Mouse (Mus musculus): ENCODE data around the gene Gnb2.
A peak's percentile ranks its signal among the peaks of the same experiment; 100 is the strongest.

Gnb2 gene

GRCm38 (mm10) chr5:137514811-137515210 is 18.5 kb downstream of the Gnb2 start:
- peak; percentile 25 for DNase-seq

DNA sequence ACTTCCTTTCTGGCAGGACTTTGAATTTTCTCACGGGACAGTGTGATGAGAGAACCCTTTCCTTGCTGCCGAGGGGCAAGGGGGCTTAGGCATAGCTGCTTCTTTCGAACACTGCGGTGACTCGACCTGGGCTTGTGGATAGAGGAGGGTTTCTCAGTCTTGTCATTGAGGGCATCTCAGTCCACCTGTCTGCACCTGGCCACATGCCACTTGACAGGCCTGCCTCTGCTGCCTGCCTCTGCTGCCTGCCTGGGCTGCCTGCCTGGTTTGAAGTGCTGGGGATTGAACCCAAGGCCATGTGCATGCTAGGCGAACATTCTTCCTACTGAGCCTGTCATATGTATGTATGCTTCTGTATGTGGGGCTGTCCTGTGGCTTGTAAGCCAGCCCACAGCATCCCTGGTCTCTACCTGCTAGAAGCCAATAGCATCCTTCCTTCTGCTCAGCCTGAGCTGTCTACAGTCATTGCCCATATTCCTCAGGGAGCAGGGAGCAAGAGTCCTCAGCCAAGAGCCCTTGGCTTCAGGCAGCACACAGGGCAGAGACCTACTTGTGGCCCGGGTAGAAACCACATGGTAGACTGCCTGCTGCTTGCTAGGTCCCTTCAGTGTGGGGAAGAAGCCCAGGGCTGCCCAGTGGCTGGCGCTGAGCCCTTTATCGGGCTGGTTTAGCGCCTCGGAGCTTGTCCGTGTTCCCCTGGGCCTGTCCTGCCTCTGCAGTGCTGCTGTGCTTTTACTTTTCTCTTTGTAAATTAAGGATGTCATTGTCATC is 19.2 kb downstream of the Gnb2 start:
- DNase-seq = peak; percentile 50

GRCm38 (mm10) chr5:137512847-137513794 is 20.2 kb downstream of the Gnb2 start:
- peak; percentile 31 for DNase-seq

- DNase-seq = peak; percentile 19
Observed at GRCm38 (mm10) chr5:137511706-137512105, 21.6 kb downstream of the Gnb2 start.

- DNase-seq = peak; percentile 44
Observed at GRCm38 (mm10) chr5:137510573-137511390, 22.5 kb downstream of the Gnb2 start.

GRCm38 (mm10) chr5:137510014-137510501 is 23.3 kb downstream of the Gnb2 start:
- DNase-seq = peak; percentile 86

DNA sequence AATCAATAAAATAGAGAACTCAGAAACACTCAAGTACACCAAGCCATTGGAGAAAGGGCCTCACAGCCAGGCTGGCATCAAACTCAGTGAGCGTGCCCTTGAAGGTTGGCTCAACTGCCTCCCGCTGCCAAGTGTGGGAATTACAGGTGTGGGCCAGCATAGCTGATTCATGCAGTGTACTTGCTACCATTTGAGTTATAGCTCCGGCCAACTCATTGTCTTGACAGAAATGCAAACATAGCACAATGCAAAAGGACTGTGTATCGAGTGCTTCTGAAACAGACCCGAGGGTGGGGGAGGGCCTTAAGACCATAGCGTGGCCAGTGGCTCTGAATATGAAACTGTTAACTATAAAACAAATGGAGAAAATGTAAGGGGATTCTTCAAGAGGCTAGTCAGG is 29.3 kb downstream of the Gnb2 start:
- peak; percentile 27 for DNase-seq

GRCm38 (mm10) chr5:137502667-137503110 is 30.6 kb downstream of the Gnb2 start:
- no peak for DNase-seq

DNA sequence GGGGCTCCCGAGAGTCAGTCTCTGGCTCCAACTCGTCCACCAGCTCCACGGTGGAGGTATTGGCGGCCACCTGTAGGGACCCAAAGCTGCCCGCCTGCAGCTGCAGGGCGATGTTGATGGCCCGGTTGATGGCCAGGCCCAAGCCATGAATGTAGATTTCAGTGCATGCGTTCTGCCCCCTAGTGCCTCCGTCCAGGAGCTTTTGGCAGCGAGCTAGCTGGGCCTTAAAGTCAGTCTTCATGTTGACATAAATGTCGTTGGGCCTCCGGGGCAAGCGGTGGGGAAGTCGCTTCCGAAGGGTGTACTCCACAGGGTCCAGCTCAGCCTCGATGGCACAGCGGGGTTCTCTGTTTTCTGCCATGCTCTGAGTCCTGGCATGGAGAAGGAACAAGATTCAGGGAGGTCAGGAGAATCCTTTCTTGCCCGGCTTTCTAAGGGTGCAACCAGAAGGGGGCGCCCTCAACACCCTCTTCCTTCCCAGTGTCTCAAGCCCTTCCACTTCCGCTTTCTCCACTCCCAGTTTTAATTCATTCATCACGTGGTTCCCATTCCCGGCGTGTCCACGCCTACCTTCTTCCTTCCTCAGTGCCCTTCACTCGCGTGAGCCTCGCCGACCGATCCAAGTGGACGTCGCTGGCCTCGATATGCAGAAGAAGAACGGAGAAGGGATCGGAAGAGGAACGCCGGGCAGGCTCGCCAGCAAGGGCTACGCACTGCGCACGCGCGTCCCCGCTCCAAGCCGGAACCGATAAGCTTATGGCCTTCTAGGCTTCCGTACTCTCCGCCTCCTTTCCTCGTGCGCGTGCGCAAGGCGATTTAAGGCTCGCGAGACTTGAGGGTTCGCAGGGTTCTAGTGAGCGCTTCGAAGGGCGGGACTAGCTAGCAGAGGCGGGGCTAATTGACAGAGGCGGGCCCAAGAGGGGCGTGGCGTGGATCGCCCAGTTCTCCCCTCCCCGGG is 31.3 kb downstream of the Gnb2 start, which contains the start of gene Pop7:
TSS of gene Pop7 (minus strand) at position 810 of the 958 bp plus-strand sequence.
- peak; percentile 100 for DNase-seq

DNA sequence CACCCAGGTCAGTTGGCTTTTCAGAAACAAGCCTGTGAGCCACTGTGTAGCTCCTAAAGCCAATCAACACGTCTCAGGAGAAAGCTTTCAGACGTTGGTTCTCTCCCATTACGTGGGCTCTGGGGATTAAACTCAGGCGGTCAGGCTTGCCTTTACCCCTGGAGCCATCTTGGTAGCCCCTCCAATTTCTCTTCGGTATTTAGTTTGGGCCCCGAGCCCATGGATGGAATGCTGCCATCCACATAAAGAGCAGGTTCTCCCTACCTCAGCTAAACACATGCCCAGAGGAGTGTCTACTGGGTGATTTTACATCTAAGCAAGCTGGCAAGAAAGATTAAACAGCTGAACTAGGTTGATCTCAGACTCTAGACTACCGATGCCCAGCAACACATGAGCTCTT is 33.1 kb downstream of the Gnb2 start:
- DNase-seq = peak; percentile 33

- DNase-seq = no peak
Observed at GRCm38 (mm10) chr5:137493831-137494230, 39.5 kb downstream of the Gnb2 start.

GRCm38 (mm10) chr5:137491559-137491958 is 41.8 kb downstream of the Gnb2 start:
- DNase-seq = no peak

DNA sequence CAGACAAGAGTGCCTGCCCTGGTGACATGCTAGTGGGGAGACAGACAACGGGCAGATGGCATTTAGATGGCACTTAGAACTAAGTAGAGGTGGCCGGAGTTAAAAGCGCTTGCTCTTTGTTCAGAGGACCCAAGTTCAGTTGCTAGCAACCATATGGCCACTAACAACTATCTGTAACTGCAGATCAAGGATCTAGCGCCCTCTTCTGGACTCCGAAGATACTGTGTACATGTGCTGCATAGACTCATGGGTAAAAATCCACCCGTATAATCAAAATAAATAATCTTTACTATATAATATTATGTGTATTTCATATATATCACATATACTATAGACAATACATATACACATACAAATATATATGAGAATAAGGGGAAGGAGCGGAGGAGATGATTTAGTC is 45.7 kb downstream of the Gnb2 start:
- no peak for DNase-seq

GRCm38 (mm10) chr5:137485851-137486155 is 47.5 kb downstream of the Gnb2 start:
- DNase-seq = no peak

DNA sequence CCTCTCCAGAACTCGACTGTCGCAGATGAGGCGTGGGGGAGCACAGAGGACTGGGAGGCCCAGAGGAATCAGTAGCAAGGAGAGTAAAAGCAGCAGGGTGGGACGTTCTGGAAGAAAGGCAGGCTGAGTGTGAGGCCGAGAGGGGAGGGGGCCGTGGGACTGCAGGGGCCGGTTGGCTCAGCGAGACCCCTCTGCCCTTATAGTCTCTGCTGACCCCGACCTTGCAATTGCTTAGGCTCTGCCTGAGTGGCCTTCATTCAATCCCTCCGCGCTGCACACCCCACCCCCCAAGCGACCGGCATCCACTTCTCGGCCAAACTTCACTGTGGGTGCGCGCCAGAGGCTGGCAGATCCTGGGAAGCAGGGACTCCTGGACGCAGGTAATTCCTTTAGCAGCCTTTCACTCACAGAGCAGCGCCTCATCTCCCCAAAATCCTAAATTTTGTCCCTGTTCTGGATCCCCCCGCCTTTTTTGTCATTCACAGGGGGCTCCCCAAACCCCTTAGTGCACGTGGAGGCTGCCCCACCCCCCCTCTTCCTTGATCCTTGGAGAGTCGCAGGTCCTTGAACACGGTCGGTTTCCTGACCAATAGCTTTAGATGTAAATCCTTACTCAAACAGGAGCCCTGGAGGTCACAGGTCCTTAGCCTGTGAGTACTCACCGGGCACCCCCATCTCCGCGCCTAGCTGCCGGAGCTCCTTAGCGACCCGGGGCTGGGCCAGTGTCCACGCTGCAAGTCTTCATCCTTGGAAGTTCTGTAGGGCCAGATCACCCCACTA is 48.0 kb downstream of the Gnb2 start:
- no peak for DNase-seq

GRCm38 (mm10) chr5:137481897-137482296 is 51.4 kb downstream of the Gnb2 start:
- DNase-seq = no peak

- peak; percentile 80 for DNase-seq
Observed at GRCm38 (mm10) chr5:137481138-137481537, 52.2 kb downstream of the Gnb2 start.

Data from cerebellum, adult 8-10 months (tissue).